Mouse (Mus musculus) liver, embryonic 15.5 days (tissue): Measurements from ENCODE around the gene Rab9. TPM values are rescaled to one million over a fixed set of nuclear protein-coding genes. Genes with fewer than 3 reads are reported as not detected.
A peak's percentile ranks its signal among the peaks of the same experiment; 100 is the strongest.
"Not testable (repeated sequence)": the region's sequence is repeated elsewhere in the genome, so short reads cannot be mapped to it uniquely, and the experiment has no call there.

Source experiments
- ATAC-seq: fragments of 200-750 bp; cut with Nextera tagmentation; 2 replicates; pipeline ENCODE4 v1.8.0; 2017; ENCODE audit warnings: moderate number of reproducible peaks, mild to moderate bottlenecking, moderate library complexity; ENCODE audit not compliant: insufficient read depth
- H3K27ac ChIP-seq: fragments of 300-500 bp; sonication (generic); replicated peaks from 2 replicates; pipeline ENCODE4 v1.5.1; 2015; ENCODE audit warnings: mild to moderate bottlenecking, inconsistent platforms
- H3K27me3 ChIP-seq: fragments of 300-500 bp; sonication (generic); 2 replicates; pipeline ENCODE4 v1.6.1; 2015; ENCODE audit warnings: mild to moderate bottlenecking, inconsistent platforms
- H3K36me3 ChIP-seq: fragments of 300-500 bp; sonication (generic); replicated peaks from 2 replicates; pipeline ENCODE4 v1.6.1; 2015; ENCODE audit warnings: moderate library complexity, mild to moderate bottlenecking, inconsistent platforms
- H3K4me1 ChIP-seq: fragments of 300-500 bp; sonication (generic); replicated peaks from 2 replicates; pipeline ENCODE4 v1.6.1; 2015; ENCODE audit warnings: inconsistent platforms
- H3K4me2 ChIP-seq: fragments of 300-500 bp; sonication (generic); 2 replicates; pipeline ENCODE4 v1.6.1; 2015; ENCODE audit warnings: moderate library complexity, mild to moderate bottlenecking, inconsistent platforms
- H3K4me3 ChIP-seq: fragments of 300-500 bp; sonication (generic); replicated peaks from 2 replicates; pipeline ENCODE4 v1.5.1; 2015; ENCODE audit warnings: mild to moderate bottlenecking, inconsistent platforms
- H3K9ac ChIP-seq: fragments of 300-500 bp; sonication (generic); 2 replicates; pipeline ENCODE4 v1.6.1; 2015; ENCODE audit warnings: moderate library complexity, mild to moderate bottlenecking, inconsistent platforms
- H3K9me3 ChIP-seq: fragments of 300-500 bp; sonication (generic); replicated peaks from 2 replicates; pipeline ENCODE4 v1.6.1; 2016; ENCODE audit warnings: inconsistent platforms
- WGBS: fragments of 180-500 bp; shearing (Covaris S2); methylation state at CpG from one replicate; pipeline ENCODE4 v1.1.7; 2015; ENCODE audit warnings: mixed read lengths; ENCODE audit not compliant: insufficient replicate concordance; 5-methylcytosine and 5-hydroxymethylcytosine counted together
- polyA plus RNA-seq: library from polyadenylated mRNA; unstranded; fragments of >200 nt; fragmentation: Nextera tagmentation; extraction: Ambion mirVana; gene quantifications from 2 replicates; pipeline ENCODE4 v1.2.1, GENCODE M21; 2015

Gene Rab9
- 18.6 and 21.9 TPM in 2 replicates for polyA plus RNA-seq

GRCm38 (mm10) chrX:166479365-166479983 is at the start of gene Rab9:
Gene Rab9, minus strand, starts transcription at chrX:166479867.
- H3K4me1 ChIP-seq, result 0 out of 2 replicates have a peak, but pooled peaks cover 2% of the 10 kb centered on the region
- no peaks in the 10 kb centered on the region for H3K27me3 ChIP-seq
- peak; percentile 96 for ATAC-seq
- WGBS, result 17% methylated on average over 41 of the region's 41 CpGs
- no peaks in the 10 kb centered on the region for H3K9me3 ChIP-seq
- peak within 1 kb of the TSS; percentile 70 for H3K9ac ChIP-seq
- peak within 1 kb of the TSS; percentile 72 for H3K4me3 ChIP-seq
- H3K4me2 ChIP-seq, result peak within 1 kb of the TSS; percentile 68
- H3K36me3 ChIP-seq, result no peaks in the 10 kb centered on the region
- peak within 1 kb of the TSS; percentile 76 for H3K27ac ChIP-seq

DNA sequence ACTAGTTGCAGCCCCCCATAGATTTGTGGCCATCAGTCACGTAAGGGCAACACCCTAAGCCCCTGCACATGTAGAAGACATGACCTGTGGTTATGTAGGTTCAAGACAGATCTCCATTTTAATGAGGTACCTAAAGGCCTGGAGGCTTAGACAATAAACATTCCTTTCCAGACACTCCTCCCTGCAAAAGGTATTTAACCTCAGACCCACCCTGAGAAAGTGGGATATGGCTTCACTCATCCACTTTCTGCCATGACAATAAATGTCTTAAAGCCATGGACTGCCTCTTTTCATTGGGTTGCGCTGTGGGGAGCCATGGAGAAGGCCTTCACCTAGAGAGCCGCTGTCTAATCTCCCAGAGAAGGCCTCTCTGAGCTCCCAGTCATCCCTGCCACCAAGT is 48.5 kb upstream of the Rab9 start:
- no peaks in the 10 kb centered on the region for H3K9me3 ChIP-seq
- WGBS, result 70% methylated on average over 3 of the region's 3 CpGs
- H3K27me3 ChIP-seq, result no peaks in the 10 kb centered on the region
- no peak overlapping the region for H3K27ac ChIP-seq
- H3K4me3 ChIP-seq, result no peak overlapping the region
- no peaks in the 10 kb centered on the region for H3K4me1 ChIP-seq
- no peaks in the 10 kb centered on the region for H3K36me3 ChIP-seq
- no peak overlapping the region for H3K4me2 ChIP-seq
- ATAC-seq, result no peak
- no peak overlapping the region for H3K9ac ChIP-seq

- Histone ChIP-seq H3K9me3 (no peaks in the 10 kb centered on the region), H3K4me3 (no peak overlapping the region), H3K4me2 (no peak overlapping the region), H3K27me3 (no peaks in the 10 kb centered on the region), H3K36me3 (no peaks in the 10 kb centered on the region), H3K9ac (no peak overlapping the region), H3K4me1 (no peaks in the 10 kb centered on the region), H3K27ac (no peak overlapping the region)
- WGBS, result 62% methylated on average over 2 of the region's 2 CpGs
- ATAC-seq, result no peak
Observed at GRCm38 (mm10) chrX:166525637-166526315, 46.1 kb upstream of the Rab9 start.

DNA sequence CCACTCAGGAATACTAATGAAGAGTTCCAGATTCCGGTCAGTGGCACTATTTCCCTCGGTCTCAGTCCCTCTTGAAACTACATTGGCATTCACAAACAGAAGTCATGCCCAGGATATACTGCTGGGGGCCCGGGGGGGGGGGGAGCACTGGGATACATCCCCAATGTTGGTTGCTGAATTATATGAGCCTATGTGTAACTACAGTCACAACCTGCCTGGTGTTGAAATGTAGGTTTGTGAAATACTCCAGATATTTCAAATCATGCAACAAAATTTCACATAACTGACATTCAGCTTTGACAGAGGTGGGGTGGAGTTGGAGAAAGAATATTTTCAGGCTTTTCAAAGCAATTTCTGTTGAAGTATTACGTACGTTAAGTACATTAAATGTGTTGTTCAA is 41.1 kb upstream of the Rab9 start:
- no peak overlapping the region for H3K9ac ChIP-seq
- no peak overlapping the region for H3K27ac ChIP-seq
- no peaks in the 10 kb centered on the region for H3K27me3 ChIP-seq
- no peak for ATAC-seq
- no peaks in the 10 kb centered on the region for H3K36me3 ChIP-seq
- H3K9me3 ChIP-seq, result no peaks in the 10 kb centered on the region
- 65% methylated on average over 5 of the region's 5 CpGs for WGBS
- no peak overlapping the region for H3K4me3 ChIP-seq
- no peaks in the 10 kb centered on the region for H3K4me1 ChIP-seq
- H3K4me2 ChIP-seq, result no peak overlapping the region

- peaks cover 10% of the 10 kb centered on the region for H3K4me1 ChIP-seq
- H3K9ac ChIP-seq, result no peak within 1 kb of the TSS
- H3K27ac ChIP-seq, result no peak within 1 kb of the TSS
- H3K27me3 ChIP-seq, result no peaks in the 10 kb centered on the region
- H3K4me3 ChIP-seq, result no peak within 1 kb of the TSS
- no peak within 1 kb of the TSS for H3K4me2 ChIP-seq
- no peak for ATAC-seq
- 73% methylated on average over 16 of the region's 16 CpGs for WGBS
- H3K36me3 ChIP-seq, result no peaks in the 10 kb centered on the region
- no peaks in the 10 kb centered on the region for H3K9me3 ChIP-seq
Observed at GRCm38 (mm10) chrX:166518345-166518744, 38.7 kb upstream of the Rab9 start, which contains the start of gene Tceanc. Gene Tceanc, minus strand, starts transcription at chrX:166518567.

DNA sequence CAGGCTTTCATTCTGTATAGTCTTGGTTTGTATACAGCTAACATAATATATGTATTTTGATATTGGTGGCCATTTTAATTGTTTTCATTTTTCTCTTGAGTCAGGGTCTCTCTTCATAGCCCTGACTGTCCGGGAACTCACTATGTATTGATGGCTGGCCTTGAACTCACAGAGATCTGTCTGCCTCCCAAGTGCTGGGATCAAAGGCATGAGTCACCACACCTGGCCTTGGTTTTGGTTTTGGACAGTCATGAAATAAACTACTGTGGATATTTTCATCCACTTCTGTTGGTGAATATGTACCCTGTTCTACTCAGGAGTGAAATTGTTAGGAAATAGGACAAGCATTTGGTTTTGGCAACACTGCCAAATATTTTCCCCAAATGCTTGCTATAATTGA is 37.0 kb upstream of the Rab9 start:
- WGBS, result 64% methylated on average over 1 of the region's 1 CpGs
- Histone ChIP-seq H3K4me1 (peaks cover 26% of the 10 kb centered on the region), H3K9me3 (no peaks in the 10 kb centered on the region), H3K36me3 (no peaks in the 10 kb centered on the region), H3K9ac (no peak overlapping the region), H3K4me2 (no peak overlapping the region), H3K27ac (no peak overlapping the region), H3K27me3 (no peaks in the 10 kb centered on the region), H3K4me3 (no peak overlapping the region)
- ATAC-seq, result no peak

DNA sequence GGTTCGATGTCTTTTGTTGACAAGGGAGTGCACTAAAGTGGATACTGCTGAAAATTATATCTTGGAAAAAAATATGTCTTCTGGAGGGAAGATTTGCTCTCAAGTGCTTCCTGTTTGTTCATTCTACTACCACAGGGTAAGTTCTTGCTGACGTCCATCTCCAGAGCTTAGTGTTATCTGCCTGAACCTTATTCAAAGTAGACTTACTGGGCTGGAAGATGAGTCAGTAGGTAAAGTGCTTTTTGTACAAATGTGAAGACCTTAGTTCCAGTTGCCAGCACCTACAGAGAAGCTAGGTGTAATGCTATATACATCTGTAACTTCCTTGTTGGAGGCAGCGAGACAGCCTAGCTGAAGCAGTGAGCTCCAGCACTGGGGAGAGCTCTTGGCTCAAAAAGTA is 36.3 kb upstream of the Rab9 start:
- H3K27me3 ChIP-seq, result no peaks in the 10 kb centered on the region

GRCm38 (mm10) chrX:166514035-166514434 is 34.4 kb upstream of the Rab9 start:
- WGBS, result 14% methylated on average over 12 of the region's 12 CpGs
- H3K9me3 ChIP-seq, H3K27ac ChIP-seq, ATAC-seq, H3K27me3 ChIP-seq, H3K36me3 ChIP-seq, H3K9ac ChIP-seq: not testable (repeated sequence)
- H3K4me3 ChIP-seq, result 0 out of 2 replicates have a peak overlapping the region, but pooled peaks have one; percentile 15
- H3K4me1 ChIP-seq, result peaks cover 26% of the 10 kb centered on the region
- H3K4me2 ChIP-seq, result peak overlapping the region; percentile 49

More for the DNA sequence above, 36.3 kb upstream of the Rab9 start:
- ATAC-seq, result no peak
- no peak overlapping the region for H3K27ac ChIP-seq
- no peak overlapping the region for H3K9ac ChIP-seq
- H3K36me3 ChIP-seq, result no peaks in the 10 kb centered on the region
- H3K4me2 ChIP-seq, result no peak overlapping the region
- H3K4me1 ChIP-seq, result peaks cover 26% of the 10 kb centered on the region
- no peaks in the 10 kb centered on the region for H3K9me3 ChIP-seq
- 48% methylated on average over 3 of the region's 3 CpGs for WGBS
- H3K4me3 ChIP-seq, result no peak overlapping the region

DNA sequence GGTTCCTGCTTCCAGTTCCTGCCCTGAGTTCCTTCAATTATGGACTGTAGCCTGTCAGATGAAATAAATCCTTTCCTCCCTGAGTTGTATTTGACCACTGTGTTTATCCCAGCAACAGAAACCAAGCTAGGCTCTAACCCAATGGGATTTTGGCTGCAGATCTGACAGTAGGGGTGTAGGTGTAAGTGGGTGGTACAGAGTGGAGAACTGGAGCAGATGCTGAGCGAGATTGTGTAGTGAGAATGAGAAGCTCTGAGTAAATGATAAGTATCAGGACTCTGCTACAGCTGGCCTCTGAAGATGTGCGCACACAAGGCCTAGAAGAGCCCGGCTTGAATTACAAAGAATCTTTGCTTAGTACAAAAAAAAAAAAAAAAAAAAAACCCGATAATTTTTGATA is 32.4 kb upstream of the Rab9 start:
- no peaks in the 10 kb centered on the region for H3K27me3 ChIP-seq
- WGBS, result 48% methylated on average over 4 of the region's 4 CpGs
- H3K27ac ChIP-seq, result peak overlapping the region; percentile 53; the same call in 1 of the 2 replicates
- H3K4me1 ChIP-seq, result peaks cover 26% of the 10 kb centered on the region
- H3K36me3 ChIP-seq, result no peaks in the 10 kb centered on the region
- H3K4me3 ChIP-seq, result no peak overlapping the region
- H3K9ac ChIP-seq, result no peak overlapping the region
- no peak overlapping the region for H3K4me2 ChIP-seq
- ATAC-seq, result no peak
- H3K9me3 ChIP-seq, result no peaks in the 10 kb centered on the region

DNA sequence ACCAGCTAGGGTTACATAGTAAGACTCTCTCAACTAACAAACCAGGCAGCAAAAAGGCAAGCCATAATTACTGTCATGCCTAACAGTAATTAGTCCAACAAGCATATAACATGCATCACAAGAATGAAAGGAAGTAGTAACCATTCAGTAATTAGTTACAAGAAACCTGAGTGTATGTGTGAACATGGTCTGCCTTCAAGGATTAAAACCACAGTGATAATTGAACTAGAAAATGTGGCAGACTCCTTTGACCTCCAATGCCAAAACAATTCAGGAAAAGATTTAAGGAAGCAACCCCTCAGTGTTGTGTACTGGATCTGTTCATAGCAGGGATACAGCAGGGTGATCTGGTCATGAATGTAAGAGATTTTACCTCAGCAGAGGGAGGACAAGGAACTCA is 31.4 kb upstream of the Rab9 start:
- 0 out of 2 replicates have a peak overlapping the region, but pooled peaks have one; percentile 59 for H3K4me2 ChIP-seq
- H3K9me3 ChIP-seq, result no peaks in the 10 kb centered on the region
- H3K27me3 ChIP-seq, result no peaks in the 10 kb centered on the region
- H3K36me3 ChIP-seq, result no peaks in the 10 kb centered on the region
- H3K4me1 ChIP-seq, result peaks cover 26% of the 10 kb centered on the region
- H3K9ac ChIP-seq, result no peak overlapping the region
- H3K27ac ChIP-seq, result no peak overlapping the region
- no peak for ATAC-seq
- no peak overlapping the region; the same call in 1 of the 2 replicates for H3K4me3 ChIP-seq

GRCm38 (mm10) chrX:166509761-166510738 is 30.4 kb upstream of the Rab9 start:
- no peaks in the 10 kb centered on the region for H3K27me3 ChIP-seq
- WGBS, result 18% methylated on average over 62 of the region's 65 CpGs
- no peaks in the 10 kb centered on the region for H3K36me3 ChIP-seq
- H3K4me3 ChIP-seq, result peak overlapping the region; percentile 73
- peak overlapping the region; percentile 72 for H3K9ac ChIP-seq
- H3K9me3 ChIP-seq, result no peaks in the 10 kb centered on the region
- H3K4me2 ChIP-seq, result peak overlapping the region; percentile 64
- peaks cover 26% of the 10 kb centered on the region for H3K4me1 ChIP-seq
- peak overlapping the region; percentile 90 for H3K27ac ChIP-seq
- ATAC-seq, result peak; percentile 96
